Mouse (Mus musculus) monocyte, adult 5-6 weeks (primary cell): ENCODE measurements around the gene Bag3. TPM values are rescaled to one million over a fixed set of nuclear protein-coding genes. Genes with fewer than 3 reads are reported as not detected.

Experiments
- ATAC-seq: fragments of 153-309, 156-312 bp; replicated peaks from 2 replicates; pipeline ENCODE4 v1.8.0; 2017; ENCODE audit warnings: mild to moderate bottlenecking; ENCODE audit not compliant: low TSS enrichment, insufficient number of reproducible peaks, severe bottlenecking, poor library complexity, low FRiP score
- total RNA-seq: library from RNA; stranded (forward); fragments of 200-1000, 200-491, 200-594 nt; gene quantifications from 3 replicates; pipeline ENCODE4 v1.2.3, GENCODE M21; 2017

Bag3 gene
- total RNA-seq, 1 experiment from 2014 or later = 19.5 TPM

GRCm38 (mm10) chr7:128532441-128533166 is 9.2 kb downstream of the Bag3 start:
- ATAC-seq = no peak

- no peak for ATAC-seq
Measured at GRCm38 (mm10) chr7:128534984-128535491, 11.6 kb downstream of the Bag3 start.

GRCm38 (mm10) chr7:128536074-128536473 is 12.7 kb downstream of the Bag3 start:
- ATAC-seq = no peak

GRCm38 (mm10) chr7:128537676-128538075 is 14.3 kb downstream of the Bag3 start:
- ATAC-seq = no peak

GRCm38 (mm10) chr7:128538196-128538595 is 14.8 kb downstream of the Bag3 start:
- no peak for ATAC-seq

- ATAC-seq = no peak
Measured at GRCm38 (mm10) chr7:128538769-128539168, 15.4 kb downstream of the Bag3 start.

GRCm38 (mm10) chr7:128540111-128540510 is 16.7 kb downstream of the Bag3 start:
- no peak for ATAC-seq

- ATAC-seq = no peak
Measured at GRCm38 (mm10) chr7:128540734-128541133, 17.3 kb downstream of the Bag3 start.

GRCm38 (mm10) chr7:128541186-128541585 is 17.8 kb downstream of the Bag3 start:
- no peak for ATAC-seq

GRCm38 (mm10) chr7:128541771-128542170 is 18.4 kb downstream of the Bag3 start:
- no peak for ATAC-seq

- ATAC-seq = no peak
Measured at GRCm38 (mm10) chr7:128542488-128542887, 19.1 kb downstream of the Bag3 start.

- no peak for ATAC-seq
Measured at GRCm38 (mm10) chr7:128543148-128543855, 19.9 kb downstream of the Bag3 start.

- no peak for ATAC-seq
Measured at GRCm38 (mm10) chr7:128543961-128544360, 20.5 kb downstream of the Bag3 start.

GRCm38 (mm10) chr7:128544566-128545262 is 21.3 kb downstream of the Bag3 start:
- ATAC-seq = no peak

- no peak for ATAC-seq
Measured at GRCm38 (mm10) chr7:128546031-128546430, 22.6 kb downstream of the Bag3 start.

GRCm38 (mm10) chr7:128549137-128549536 is 25.7 kb downstream of the Bag3 start:
- no peak for ATAC-seq

- ATAC-seq = no peak
Measured at GRCm38 (mm10) chr7:128550328-128551086, 27.1 kb downstream of the Bag3 start.

- no peak for ATAC-seq
Measured at GRCm38 (mm10) chr7:128551087-128551457, 27.7 kb downstream of the Bag3 start.
